Mouse (Mus musculus): Measurements from ENCODE around the gene Spr. TPM values are rescaled to one million over a fixed set of nuclear protein-coding genes. Genes with fewer than 3 reads are reported as not detected.
"Not testable (repeated sequence)": the region's sequence is repeated elsewhere in the genome, so short reads cannot be mapped to it uniquely, and the experiment has no call there.

The Spr gene
- polyA plus RNA-seq (2016; fragmentation: Nextera tagmentation; extraction: Ambion mirVana): 24.6 and 33.4 TPM in 2 replicates

DNA sequence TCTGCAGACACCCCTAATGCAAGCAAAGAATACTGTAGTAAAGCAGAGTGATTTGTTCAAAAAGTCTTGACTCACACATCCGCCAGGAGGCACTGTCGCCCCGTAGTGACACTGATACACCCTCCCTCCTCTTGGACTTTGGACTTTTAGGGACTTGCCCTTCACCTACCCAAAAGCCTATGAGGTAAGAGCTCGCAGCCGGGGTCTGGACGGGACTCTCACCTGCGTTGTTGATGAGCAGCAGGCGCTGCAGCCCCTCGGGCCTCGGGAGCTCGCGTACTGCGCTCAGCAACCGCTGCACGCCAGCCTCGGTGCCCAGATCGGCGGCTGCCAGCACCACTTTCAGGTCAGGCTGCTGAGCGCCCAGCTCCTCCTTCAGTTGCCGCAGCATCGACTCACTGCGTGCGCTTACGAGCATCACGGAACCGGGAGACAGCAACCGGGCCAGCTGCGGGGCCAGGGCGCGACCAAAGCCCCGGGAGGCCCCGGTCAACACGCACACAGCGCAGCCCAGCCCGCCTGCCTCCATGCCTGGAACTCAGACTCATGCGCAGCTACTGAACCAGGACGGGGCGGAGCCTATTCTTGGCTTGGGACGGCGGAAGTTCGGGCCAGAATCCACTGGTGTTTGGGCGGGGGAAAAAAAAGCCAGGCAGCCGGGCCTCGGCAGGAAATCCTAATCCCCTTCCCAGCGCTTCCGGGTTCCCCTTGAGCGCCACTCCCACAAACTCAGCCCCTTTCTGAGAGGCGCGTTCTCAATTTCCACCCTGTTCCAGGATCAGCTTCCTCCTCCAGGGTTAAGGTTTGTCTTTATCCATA, at the start of gene Spr:
Gene Spr, minus strand, starts transcription at position 550 of the 819 bp plus-strand sequence.
- H3K9ac ChIP-seq (replicated peaks): peak within 1 kb of the TSS; percentile 85
- peak within 1 kb of the TSS; percentile 86 for H3K27ac ChIP-seq (replicated peaks)
- no peaks in the 10 kb centered on the region for H3K9me3 ChIP-seq
- no peaks in the 10 kb centered on the region for H3K27me3 ChIP-seq
- ATAC-seq (ENCODE audit: low FRiP score, low read depth): peak; percentile 91
- H3K4me3 ChIP-seq: peak within 1 kb of the TSS; percentile 81
- under 1% methylated on average over 49 of the region's 49 CpGs for WGBS
- 0 out of 2 replicates have a peak, but pooled peaks cover 3% of the 10 kb centered on the region for H3K4me1 ChIP-seq
- 0 out of 2 replicates have a peak, but pooled peaks cover 3% of the 10 kb centered on the region for H3K36me3 ChIP-seq
- H3K4me2 ChIP-seq (replicated peaks): peak within 1 kb of the TSS; percentile 69

DNA sequence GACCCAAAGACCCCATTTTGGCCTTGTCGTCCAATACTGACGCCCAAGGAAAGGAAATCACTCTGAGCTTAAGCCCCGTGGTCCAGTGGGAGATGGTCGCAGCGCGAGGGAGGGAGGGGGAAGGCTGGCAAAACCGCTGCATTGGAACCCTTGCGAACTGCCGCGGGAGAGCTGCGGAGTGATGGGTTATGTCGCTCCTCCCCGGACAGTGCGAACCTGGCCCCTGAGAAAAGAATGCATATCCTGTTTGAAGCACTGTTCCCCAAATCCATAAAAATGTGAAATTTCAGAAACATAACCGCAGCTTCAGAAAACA, 49.1 kb upstream of the Spr start:
- H3K9ac ChIP-seq (replicated peaks): no peak overlapping the region
- no peak for ATAC-seq (ENCODE audit: low FRiP score, low read depth)
- H3K4me3 ChIP-seq: peak overlapping the region; percentile 54
- WGBS: under 1% methylated on average over 15 of the region's 15 CpGs
- H3K27ac ChIP-seq (replicated peaks): no peak overlapping the region
- peak overlapping the region; percentile 93 for H3K4me2 ChIP-seq (replicated peaks)
- no peaks in the 10 kb centered on the region for H3K36me3 ChIP-seq
- H3K27me3 ChIP-seq: peaks cover 81% of the 10 kb centered on the region
- H3K9me3 ChIP-seq: no peaks in the 10 kb centered on the region
- peaks cover 47% of the 10 kb centered on the region for H3K4me1 ChIP-seq

DNA sequence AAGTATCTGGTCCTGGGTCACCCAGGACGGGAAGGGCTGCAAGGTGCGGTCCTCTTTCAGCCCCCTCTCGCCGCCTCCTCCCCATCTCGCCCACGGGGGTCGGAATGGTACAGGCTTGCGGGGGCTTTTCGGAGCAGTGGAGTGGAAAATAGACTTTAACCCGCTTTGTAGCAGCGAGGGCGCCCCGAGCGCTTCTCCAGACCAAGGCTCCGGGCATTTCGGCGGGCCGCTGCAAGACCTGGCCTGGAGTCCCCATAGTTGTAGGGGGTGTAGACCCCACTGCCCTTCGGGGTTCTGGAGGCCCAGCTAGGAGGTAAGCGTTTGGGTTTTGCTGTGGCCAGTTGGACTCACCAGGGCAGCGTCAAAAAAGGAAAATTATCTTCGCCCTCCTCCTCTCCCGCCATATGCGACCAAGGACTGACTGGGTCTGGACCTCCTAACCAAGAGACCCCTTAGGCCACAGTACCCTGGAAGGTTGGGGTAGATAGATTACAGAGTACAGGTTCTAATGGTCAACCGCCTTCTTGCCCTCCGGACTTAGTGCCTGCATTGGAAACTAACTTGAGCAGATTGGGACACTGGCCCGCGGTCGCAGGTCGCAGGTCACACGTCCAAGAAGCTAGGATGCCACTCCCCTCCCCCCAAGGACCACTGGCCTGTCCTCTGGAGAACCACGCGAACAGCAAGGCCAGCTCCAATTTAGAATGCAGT, 48.6 kb upstream of the Spr start:
- H3K27me3 ChIP-seq: peaks cover 80% of the 10 kb centered on the region
- H3K9ac ChIP-seq (replicated peaks): no peak overlapping the region
- no peak overlapping the region for H3K27ac ChIP-seq (replicated peaks)
- ATAC-seq (ENCODE audit: low FRiP score, low read depth): no peak
- H3K4me2 ChIP-seq (replicated peaks): peak overlapping the region; percentile 93
- H3K9me3 ChIP-seq: no peaks in the 10 kb centered on the region
- peaks cover 47% of the 10 kb centered on the region for H3K4me1 ChIP-seq
- H3K4me3 ChIP-seq: peak overlapping the region; percentile 54
- WGBS: 2% methylated on average over 33 of the region's 33 CpGs
- no peaks in the 10 kb centered on the region for H3K36me3 ChIP-seq

GRCm38 (mm10) chr6:85183951-85184350, 46.4 kb upstream of the Spr start:
- ATAC-seq (ENCODE audit: low FRiP score, low read depth): no peak
- WGBS: 64% methylated on average over 3 of the region's 3 CpGs
- Histone ChIP-seq H3K9me3 (no peaks in the 10 kb centered on the region), H3K4me1 (peaks cover 31% of the 10 kb centered on the region), H3K4me3 (no peak overlapping the region), H3K27me3 (peaks cover 57% of the 10 kb centered on the region), H3K27ac (replicated peaks) (no peak overlapping the region), H3K4me2 (replicated peaks) (no peak overlapping the region), H3K36me3 (no peaks in the 10 kb centered on the region), H3K9ac (replicated peaks) (no peak overlapping the region)

- no peak overlapping the region for H3K4me3 ChIP-seq
- no peak for ATAC-seq (ENCODE audit: low FRiP score, low read depth)
- peaks cover 18% of the 10 kb centered on the region for H3K27me3 ChIP-seq
- 78% methylated on average over 2 of the region's 2 CpGs for WGBS
- no peak overlapping the region for H3K4me2 ChIP-seq (replicated peaks)
- no peak overlapping the region for H3K9ac ChIP-seq (replicated peaks)
- no peaks in the 10 kb centered on the region for H3K9me3 ChIP-seq
- H3K27ac ChIP-seq (replicated peaks): no peak overlapping the region
- H3K4me1 ChIP-seq: no peaks in the 10 kb centered on the region
- H3K36me3 ChIP-seq: no peaks in the 10 kb centered on the region
Measured at GRCm38 (mm10) chr6:85180036-85180435, 42.5 kb upstream of the Spr start.

- no peak overlapping the region for H3K9ac ChIP-seq (replicated peaks)
- H3K4me2 ChIP-seq (replicated peaks): no peak overlapping the region
- no peaks in the 10 kb centered on the region for H3K36me3 ChIP-seq
- H3K4me3 ChIP-seq: no peak overlapping the region
- no peaks in the 10 kb centered on the region for H3K9me3 ChIP-seq
- WGBS: 80% methylated on average over 3 of the region's 3 CpGs
- peaks cover 14% of the 10 kb centered on the region for H3K27me3 ChIP-seq
- H3K27ac ChIP-seq (replicated peaks): no peak overlapping the region
- H3K4me1 ChIP-seq: no peaks in the 10 kb centered on the region
- no peak for ATAC-seq (ENCODE audit: low FRiP score, low read depth)
Measured at GRCm38 (mm10) chr6:85179569-85179968, 42.0 kb upstream of the Spr start.

GRCm38 (mm10) chr6:85165440-85165921, 27.9 kb upstream of the Spr start:
- 22% methylated on average over 11 of the region's 11 CpGs for WGBS

GRCm38 (mm10) chr6:85160201-85160923, 22.8 kb upstream of the Spr start:
- 38% methylated on average over 4 of the region's 4 CpGs for WGBS
- Histone ChIP-seq H3K4me2 (replicated peaks) (no peak overlapping the region), H3K27ac (replicated peaks) (no peak overlapping the region), H3K9me3 (no peaks in the 10 kb centered on the region), H3K27me3 (no peaks in the 10 kb centered on the region; the same call in 1 of the 2 replicates), H3K9ac (replicated peaks) (no peak overlapping the region), H3K4me1 (peaks cover 38% of the 10 kb centered on the region), H3K4me3 (no peak overlapping the region), H3K36me3 (no peaks in the 10 kb centered on the region)
- peak; percentile 31; the same call in 1 of the 2 replicates for ATAC-seq (ENCODE audit: low FRiP score, low read depth)

More at GRCm38 (mm10) chr6:85165440-85165921, 27.9 kb upstream of the Spr start:
- no peak overlapping the region for H3K4me3 ChIP-seq
- H3K4me1 ChIP-seq: peaks cover 37% of the 10 kb centered on the region
- peak overlapping the region; percentile 29 for H3K4me2 ChIP-seq (replicated peaks)
- peak; percentile 79; the same call in 1 of the 2 replicates for ATAC-seq (ENCODE audit: low FRiP score, low read depth)
- no peak overlapping the region for H3K27ac ChIP-seq (replicated peaks)
- no peak overlapping the region for H3K9ac ChIP-seq (replicated peaks)
- no peaks in the 10 kb centered on the region for H3K9me3 ChIP-seq
- H3K36me3 ChIP-seq: no peaks in the 10 kb centered on the region
- peaks cover 4% of the 10 kb centered on the region for H3K27me3 ChIP-seq

DNA sequence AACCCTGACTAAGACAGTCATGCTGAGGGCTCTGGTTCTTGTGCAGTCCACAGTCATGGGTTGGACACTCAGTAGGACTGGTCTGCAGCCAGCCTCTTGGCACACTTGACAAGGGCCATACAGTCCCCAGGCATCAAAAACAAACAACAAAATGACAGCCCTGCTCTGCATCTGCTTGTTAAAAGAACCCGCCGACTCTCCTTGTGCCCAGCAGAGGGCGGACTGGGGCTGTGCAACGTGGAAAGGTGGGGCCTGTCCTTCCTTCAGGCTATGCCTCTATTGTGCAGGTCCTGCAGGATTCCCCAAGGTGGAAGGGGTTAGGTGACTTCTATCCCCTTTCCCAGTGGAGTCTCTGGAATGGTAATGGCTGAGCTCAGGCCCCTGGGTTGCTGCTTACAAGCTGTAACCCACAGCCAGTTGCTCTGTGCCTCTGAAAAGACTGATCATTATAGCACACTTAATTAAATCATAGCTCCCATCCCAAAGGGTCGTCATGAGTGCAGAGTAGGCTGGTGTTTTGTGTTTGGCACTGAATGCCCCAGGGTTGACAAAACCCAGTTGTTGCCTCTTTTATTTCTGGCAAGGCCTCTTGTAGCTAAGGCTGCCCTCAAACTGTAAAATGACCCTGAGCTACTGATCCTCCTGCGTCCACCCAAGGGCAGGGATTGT, 21.7 kb upstream of the Spr start:
- not testable (repeated sequence) for H3K4me2 ChIP-seq (replicated peaks); H3K9me3 ChIP-seq; H3K27me3 ChIP-seq; H3K4me3 ChIP-seq; H3K9ac ChIP-seq (replicated peaks); H3K36me3 ChIP-seq; H3K27ac ChIP-seq (replicated peaks)
- peaks cover 44% of the 10 kb centered on the region for H3K4me1 ChIP-seq
- 0 out of 2 replicates have a peak, but pooled peaks have one; percentile 39 for ATAC-seq (ENCODE audit: low FRiP score, low read depth)
- 20% methylated on average over 6 of the region's 6 CpGs for WGBS

GRCm38 (mm10) chr6:85158040-85158804, 20.7 kb upstream of the Spr start:
- H3K9ac ChIP-seq (replicated peaks); H3K4me2 ChIP-seq (replicated peaks); H3K9me3 ChIP-seq; ATAC-seq (ENCODE audit: low FRiP score, low read depth); H3K4me3 ChIP-seq; H3K27me3 ChIP-seq; H3K36me3 ChIP-seq; H3K27ac ChIP-seq (replicated peaks): not testable (repeated sequence)
- peaks cover 37% of the 10 kb centered on the region for H3K4me1 ChIP-seq
- 77% methylated on average over 4 of the region's 4 CpGs for WGBS

GRCm38 (mm10) chr6:85156551-85156950, 19.0 kb upstream of the Spr start:
- 89% methylated on average over 2 of the region's 2 CpGs for WGBS
- H3K9ac ChIP-seq (replicated peaks); H3K4me3 ChIP-seq; H3K9me3 ChIP-seq; H3K27me3 ChIP-seq; H3K36me3 ChIP-seq; ATAC-seq (ENCODE audit: low FRiP score, low read depth); H3K27ac ChIP-seq (replicated peaks); H3K4me2 ChIP-seq (replicated peaks): not testable (repeated sequence)
- peaks cover 31% of the 10 kb centered on the region for H3K4me1 ChIP-seq
